Mouse (Mus musculus) liver, adult (tissue): ENCODE data around the gene Gas2l1.

Experiments used
- GATA4 ChIP-seq: IDR thresholded peaks from 2 replicates; pipeline ENCODE4 v1.6.1; 2014; ENCODE audit warnings: mild to moderate bottlenecking, low read length; ENCODE audit not compliant: insufficient replicate concordance

Gene Gas2l1

DNA sequence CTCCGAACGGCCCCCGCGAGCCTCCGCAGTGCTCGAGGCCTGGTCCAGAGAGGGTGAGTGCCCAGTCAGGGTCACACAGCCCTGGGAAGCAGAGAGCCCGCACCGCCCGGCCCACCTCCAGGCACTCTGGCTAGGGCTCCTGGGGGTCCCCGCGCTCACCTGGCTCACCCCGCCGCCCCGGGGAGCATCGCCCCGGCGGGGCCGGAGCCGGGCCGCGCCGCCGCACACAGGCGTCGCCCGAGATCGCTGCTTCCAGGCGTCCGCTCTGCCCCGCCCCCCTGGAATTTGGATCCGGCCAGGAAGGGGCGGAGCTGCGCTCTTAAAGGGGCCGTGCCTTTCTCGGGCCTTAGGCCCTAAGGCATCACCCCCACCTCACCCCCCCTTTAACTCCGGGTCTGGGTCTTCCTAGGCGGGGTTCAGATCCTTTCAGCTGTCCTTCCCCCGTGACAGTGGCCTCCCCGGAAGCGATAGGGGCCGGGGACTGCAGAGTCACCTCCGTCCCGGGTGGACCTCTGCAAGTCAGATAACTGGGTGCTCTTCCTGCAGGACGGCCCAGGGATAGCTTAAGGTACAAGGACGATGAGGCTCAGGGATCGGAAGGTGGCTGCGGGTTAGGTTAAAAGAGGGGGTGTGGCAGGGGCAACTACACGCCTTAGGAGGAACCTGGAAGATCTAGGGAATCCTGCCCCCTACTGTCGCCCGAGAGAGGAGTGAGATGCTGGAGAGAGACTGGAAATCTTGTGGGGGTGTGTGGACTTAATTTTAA is at the start of gene Gas2l1:
Gene Gas2l1, minus strand, starts transcription at position 272 of the 766 bp plus-strand sequence.
- no peak for TF ChIP-seq GATA4

DNA sequence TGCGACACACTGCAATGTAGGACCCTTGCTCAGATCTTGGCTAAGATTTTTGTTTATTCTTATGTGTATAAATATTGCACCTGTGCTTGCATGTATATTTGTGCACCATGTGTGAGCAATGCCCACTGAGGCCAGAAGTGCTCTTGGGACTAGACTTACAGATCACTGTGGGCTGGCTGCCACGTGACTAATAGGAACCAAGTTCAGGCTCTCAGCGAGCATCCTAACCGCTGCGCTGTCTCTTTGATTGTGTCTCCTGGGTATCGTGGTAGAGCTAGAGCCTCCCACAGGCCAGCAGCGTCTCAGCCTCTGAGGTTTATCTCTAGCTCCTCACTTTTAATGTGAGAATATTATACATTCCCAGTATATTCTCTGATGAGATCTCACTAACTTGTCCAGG is 48.5 kb upstream of the Gas2l1 start:
- TF ChIP-seq GATA4, result no peak

DNA sequence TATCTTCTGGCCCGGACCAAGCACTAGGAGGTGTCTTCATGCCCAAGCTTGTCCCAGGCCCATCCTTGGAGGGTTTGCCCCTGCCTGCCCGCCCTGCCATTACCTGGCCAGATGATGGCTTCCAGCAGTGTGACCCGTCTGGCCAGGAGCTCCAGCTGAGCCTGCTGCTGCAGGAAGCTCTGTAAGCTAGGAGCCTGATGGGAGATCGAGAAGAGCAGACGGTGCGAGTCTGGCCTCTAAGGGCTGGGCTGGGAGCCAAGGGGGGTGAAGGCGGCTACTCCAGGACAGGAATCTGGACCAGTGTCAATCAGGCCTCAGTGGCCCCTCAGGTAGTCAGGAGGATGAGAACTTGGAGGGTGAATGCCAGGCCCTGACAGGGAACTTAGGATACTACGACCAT is 44.3 kb upstream of the Gas2l1 start:
- TF ChIP-seq GATA4, result no peak

DNA sequence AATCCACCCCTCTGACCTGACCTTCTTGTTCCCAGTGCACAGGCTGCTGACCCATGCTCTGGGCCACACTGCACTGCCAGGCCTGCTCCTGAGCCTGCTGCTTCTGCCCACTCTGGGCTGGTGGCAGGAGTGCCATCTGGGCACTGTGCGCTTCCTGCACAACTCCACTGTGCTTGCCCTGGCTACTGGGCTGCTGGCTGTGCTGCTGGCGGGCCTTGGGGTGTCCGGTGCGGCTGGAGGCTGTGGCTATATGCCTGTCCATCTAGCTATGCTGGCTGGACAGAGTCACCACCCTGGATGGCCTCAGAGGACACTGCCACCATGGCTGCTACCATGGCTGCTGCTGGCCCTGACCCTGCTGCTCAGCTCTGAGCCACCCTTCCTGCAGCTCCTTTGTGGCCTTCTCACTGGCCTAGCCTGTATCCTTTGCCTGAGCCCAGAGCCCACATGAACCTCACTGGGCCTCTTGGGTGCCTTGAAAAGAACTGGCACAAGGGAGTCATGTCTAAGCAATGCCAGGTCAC is 38.9 kb upstream of the Gas2l1 start:
- no peak for TF ChIP-seq GATA4

DNA sequence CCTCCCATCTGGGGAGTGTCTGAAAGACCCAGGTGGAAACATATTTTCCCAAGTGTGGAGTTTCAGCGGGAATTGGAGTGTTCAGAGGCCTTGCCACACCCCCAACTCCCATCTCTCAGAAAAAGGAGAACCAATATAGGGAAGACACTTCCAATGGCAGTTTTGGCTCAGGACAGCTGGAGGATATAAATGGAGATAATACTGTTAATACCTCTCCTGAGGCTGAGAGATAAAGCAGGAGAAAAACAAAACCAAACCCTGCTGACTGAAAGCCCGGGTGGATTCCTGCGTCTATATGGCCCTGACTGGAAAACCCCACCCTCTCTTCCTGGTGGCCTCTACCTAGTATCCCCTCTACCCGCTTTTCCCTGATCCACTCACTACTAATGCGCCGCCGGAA is 37.3 kb upstream of the Gas2l1 start:
- TF ChIP-seq GATA4, result no peak

DNA sequence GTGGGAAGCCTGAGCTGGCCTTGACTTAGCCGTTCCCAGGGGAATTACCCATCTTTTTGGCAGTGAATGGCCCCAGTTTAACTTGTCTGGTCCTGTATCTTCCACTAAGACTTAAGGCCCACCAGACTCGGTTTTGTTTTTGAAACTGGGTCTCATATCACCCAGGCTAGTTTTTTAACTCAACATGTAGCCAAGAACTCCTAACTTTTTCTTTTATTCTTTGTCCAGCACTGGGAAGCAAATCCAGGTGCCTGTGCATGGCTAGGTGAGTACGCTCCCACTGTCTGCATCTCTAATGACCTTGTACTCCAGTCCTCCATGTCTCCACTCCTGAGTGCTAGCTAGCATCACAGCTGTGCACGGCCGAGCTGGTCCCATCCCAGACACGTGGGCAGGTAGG is 36.5 kb upstream of the Gas2l1 start:
- no peak for TF ChIP-seq GATA4

DNA sequence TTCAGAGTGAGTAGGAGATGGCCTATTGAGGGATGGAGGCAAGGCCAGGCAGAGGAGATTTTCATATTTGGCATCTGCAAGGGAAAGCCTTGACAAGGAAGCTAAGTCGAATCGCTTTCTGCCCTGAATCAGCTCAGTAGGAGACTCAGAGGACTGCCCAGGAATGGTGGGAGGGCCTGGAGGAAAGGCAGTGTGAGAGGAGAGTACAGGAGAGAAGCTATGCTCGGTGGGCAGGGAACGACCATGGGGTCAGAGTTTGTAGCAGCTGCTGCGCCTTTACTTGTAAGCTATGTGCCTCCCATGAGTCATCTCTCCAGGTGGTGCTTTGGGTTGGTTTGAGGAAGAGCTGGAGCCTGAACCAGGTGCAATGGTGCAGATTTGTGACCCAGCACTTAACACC is 35.7 kb upstream of the Gas2l1 start:
- no peak for TF ChIP-seq GATA4

DNA sequence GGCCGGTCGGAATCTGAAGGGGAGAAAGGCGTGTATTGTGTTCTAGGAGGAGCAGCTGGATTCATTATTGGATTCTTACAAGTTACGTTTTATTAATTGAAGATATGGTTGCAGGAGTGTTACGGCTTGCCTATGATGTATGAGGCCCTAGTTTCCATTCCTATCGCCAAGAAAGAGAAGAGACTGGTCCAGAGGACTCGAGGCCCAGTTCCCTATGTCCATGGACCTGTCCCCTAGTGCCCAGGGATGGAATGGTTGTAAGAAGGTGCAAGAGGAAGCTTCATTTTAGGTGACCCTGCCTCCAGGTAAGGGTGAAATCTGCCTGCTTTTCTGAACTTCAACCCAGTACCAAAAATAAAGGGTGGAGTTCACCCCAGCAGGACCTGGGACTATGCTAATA is 35.2 kb upstream of the Gas2l1 start:
- no peak for TF ChIP-seq GATA4

DNA sequence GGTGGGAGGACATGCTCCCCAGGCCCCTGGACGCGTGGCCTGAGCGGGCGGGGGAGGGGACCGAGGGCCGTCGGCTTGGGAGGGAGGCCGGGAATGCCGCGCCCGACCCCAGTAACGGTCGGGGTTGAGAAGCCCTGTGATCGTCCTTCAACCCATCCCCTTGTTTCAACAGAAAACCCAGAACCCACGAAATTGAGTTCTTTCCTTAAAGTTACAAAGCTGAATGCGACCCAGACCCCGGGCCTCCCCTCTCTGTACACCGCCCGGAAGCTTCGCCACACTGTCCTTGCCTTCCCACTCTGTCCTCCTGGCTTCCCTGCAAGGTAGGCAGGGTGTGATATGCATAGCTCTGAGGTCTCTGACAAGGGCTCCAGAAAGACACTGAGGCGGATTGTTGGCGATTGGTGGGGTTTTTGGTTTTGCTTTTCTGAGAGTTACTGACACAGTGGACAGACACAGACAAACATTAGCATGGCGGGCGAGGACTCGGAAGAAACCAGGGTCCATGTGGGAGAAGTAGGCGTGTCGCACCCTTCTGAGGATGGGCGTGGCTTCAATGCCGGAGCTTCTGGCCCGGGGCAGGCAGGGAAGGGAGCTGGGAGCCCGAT is 34.6 kb upstream of the Gas2l1 start:
- no peak for TF ChIP-seq GATA4

DNA sequence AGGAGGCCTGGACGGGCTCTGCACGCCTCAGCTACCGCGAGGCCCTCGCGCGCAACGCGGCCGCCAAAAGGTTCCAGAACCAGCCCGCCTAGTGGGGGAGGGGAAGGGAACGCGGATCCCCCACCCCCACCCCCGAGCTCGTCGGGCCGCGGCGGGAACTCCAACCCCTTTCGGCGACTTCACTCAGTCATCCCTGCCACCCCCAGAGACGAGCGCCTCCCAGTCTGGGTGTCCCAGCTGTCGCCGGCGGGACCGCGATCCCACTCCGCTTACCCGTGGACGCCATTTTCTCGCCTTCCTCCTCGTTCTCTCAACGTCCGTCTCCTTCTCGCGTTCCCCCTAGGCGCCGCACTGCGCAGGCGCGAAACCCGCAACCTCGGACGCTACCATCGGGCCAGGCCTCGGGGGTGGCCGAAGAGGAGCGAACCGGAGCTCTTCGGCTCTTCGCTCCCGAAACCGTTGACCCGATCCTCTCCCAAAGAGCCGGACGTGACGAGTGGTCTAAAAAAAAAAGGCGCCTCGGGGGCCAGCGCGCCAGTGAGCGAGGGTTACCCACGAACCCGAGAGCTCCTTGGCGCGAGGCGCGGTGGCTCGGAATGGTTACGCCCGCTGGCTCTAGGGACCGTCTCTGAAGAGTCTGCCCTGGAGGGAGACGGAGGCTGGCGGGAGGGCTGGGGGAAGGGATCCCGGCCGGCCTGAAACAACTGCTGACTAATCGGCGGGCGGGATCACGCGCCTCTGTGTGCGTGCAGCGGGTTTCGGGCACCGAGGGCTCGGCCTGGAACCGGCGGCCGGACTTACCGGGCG is 33.8 kb upstream of the Gas2l1 start, which contains the start of the genes Rhbdd3 and Ewsr1:
Gene Rhbdd3, plus strand, starts transcription at position 191 of the 807 bp plus-strand sequence.
Gene Ewsr1, minus strand, starts transcription at position 531 of the 807 bp plus-strand sequence.
- TF ChIP-seq GATA4, result no peak; the same call in 1 of the 2 replicates

DNA sequence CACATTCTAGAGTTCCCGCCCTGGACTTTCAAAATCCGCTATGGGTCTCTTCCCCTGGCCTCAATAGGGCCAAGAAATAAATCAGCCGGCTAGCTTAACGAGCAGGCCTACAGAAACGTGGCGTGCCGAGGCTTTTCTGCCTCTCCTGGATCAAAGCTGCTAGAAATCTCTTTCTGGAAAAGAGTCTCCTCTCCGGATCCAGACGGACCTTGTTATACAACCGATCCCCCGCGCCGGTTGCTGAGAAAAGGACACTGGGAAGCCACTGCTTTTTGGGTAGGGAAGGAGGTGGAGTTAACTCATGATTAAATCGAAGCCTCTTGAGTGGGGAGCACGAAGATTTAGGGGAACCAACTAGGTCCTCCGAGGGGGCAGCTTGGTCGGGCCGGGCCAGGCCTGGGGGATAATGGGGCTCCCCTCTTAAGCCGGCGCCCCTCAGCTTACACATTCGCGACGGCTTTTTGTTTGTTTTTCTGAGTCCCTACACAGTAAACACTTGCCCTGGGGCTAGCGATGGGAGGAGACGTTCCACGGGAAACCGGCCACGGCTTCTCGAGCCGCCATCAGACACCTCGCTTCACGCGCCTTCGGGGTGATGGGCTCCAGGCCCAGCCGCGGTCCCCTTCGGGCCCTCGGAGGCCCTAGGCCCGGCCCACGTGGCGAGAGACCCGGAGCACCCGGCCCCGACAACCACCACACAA is 33.1 kb upstream of the Gas2l1 start:
- TF ChIP-seq GATA4, result no peak

DNA sequence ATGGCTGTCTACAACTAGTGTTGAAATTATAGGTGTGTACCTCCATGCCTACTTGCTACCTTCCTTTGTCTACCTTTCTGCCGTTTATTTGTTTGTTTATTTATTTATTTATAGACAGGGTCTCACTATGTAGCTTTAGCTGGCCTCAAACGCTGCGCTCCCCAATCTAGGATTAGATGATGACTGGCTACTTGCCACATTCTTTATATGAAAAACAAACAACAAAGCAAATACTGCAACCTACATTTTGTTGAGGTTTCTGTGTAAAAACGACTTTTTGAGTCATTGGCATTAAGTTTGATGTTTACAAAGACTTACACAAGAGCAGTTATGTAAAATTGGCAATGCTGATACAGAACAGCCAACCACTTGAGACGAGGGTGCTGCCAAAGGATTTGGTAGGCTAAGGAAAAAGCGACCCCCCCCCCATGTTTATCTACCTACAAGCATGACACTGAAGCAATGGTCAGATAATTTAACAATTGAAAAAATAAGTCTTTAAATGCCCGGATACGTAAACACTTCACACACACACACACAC is 31.4 kb upstream of the Gas2l1 start:
- no peak for TF ChIP-seq GATA4

DNA sequence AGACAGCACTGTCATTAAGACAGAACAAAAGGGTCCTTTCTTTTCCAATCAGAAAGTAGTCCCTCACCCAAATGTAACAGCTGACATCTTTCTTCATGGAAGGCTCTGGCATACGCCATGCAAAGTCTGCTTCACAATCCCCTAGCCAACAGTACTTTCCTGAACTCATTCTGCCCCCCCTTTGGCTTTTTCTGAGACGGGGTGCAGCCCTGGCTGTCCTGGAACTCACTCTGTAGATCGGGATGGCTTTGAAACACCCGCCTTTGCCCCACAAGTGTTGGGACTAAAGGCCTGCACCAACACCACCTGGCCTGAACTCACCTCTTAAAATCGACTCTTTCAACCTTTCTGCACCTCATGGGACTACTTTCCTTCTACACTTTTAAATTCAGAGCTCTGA is 30.8 kb upstream of the Gas2l1 start:
- TF ChIP-seq GATA4, result no peak

DNA sequence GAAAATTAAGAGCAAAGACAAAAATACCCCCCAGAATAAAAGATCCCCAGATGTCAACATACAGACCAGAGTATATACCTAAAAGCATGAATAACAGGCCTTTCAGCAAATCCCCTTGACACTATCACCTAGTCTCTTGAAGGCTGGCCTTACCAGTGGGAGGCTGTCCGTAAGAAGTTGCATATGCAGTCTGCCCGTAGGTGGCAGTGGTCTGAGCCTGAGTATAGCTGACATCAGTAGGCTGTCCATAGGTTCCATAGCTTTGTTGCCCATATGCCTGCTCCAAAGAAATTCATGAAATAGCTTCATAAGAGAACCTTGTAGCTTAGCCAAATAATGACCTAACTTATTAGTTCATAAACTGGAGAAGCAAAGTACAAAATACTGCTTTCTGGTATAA is 26.6 kb upstream of the Gas2l1 start:
- TF ChIP-seq GATA4, result no peak

DNA sequence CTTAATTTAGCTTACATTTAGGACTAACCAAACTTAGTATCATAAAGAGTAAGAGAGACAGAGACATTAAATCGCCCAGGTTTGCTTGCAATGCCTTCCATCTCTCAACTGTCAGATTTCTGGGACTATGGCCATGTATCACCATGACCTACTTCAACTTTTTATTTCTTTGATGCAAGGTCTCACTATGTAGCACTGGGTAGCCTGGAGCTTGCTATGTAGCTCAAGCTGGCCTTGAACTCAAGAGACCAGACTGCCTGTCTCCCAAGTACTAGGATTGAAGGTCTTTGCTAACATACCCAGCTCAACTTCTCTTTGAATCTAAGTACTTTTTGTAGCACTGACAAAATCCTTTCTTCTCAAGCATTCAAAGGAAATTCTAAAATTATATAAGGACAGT is 24.0 kb upstream of the Gas2l1 start:
- no peak for TF ChIP-seq GATA4
